Mouse (Mus musculus) liver, postnatal 0 days (tissue): ENCODE data around the gene Golt1a. TPM values are rescaled to one million over a fixed set of nuclear protein-coding genes. Genes with fewer than 3 reads are reported as not detected.

ENCODE experiments used
- ATAC-seq: fragments of 200-750 bp; cut with Nextera tagmentation; 2 replicates; pipeline ENCODE4 v1.8.0; 2017; ENCODE audit warnings: mild to moderate bottlenecking, moderate library complexity
- DNase-seq: peaks from one replicate; pipeline ENCODE4 v3.0.0-alpha.2; 2016
- H3K27ac ChIP-seq: fragments of 300-500 bp; sonication (generic); 2 replicates; pipeline ENCODE4 v1.5.1; 2014; ENCODE audit warnings: antibody characterized with exemption, moderate library complexity, mild to moderate bottlenecking, low read depth
- H3K27me3 ChIP-seq: fragments of 300-500 bp; sonication (generic); 2 replicates; pipeline ENCODE4 v1.6.1; 2014; ENCODE audit warnings: low read length, control low read depth, mixed read lengths; ENCODE audit not compliant: insufficient read depth
- H3K36me3 ChIP-seq: fragments of 300-500 bp; sonication (generic); replicated peaks from 2 replicates; pipeline ENCODE4 v1.6.1; 2014; ENCODE audit warnings: mild to moderate bottlenecking, control low read depth, low read length, moderate library complexity, mixed read lengths; ENCODE audit not compliant: insufficient read depth
- H3K4me1 ChIP-seq: fragments of 300-500 bp; sonication (generic); 2 replicates; pipeline ENCODE4 v1.6.1; 2014; ENCODE audit warnings: antibody characterized with exemption, mild to moderate bottlenecking, control low read depth; ENCODE audit not compliant: insufficient read depth
- H3K4me2 ChIP-seq: fragments of 300-500 bp; sonication (generic); 2 replicates; pipeline ENCODE4 v1.6.1; 2014; ENCODE audit warnings: low read depth, mild to moderate bottlenecking, low read length, moderate library complexity, mixed read lengths
- H3K4me3 ChIP-seq: fragments of 300-500 bp; sonication (generic); 2 replicates; pipeline ENCODE4 v1.5.1; 2014; ENCODE audit warnings: low read depth, low read length
- H3K9ac ChIP-seq: fragments of 300-500 bp; sonication (generic); replicated peaks from 2 replicates; pipeline ENCODE4 v1.6.1; 2014; ENCODE audit warnings: mild to moderate bottlenecking, moderate library complexity
- H3K9me3 ChIP-seq: fragments of 300-500 bp; sonication (generic); 2 replicates; pipeline ENCODE4 v1.6.1; 2016; ENCODE audit warnings: mild to moderate bottlenecking, control low read depth, low read length, mixed read lengths
- CTCF ChIP-seq: sonication (generic); IDR thresholded peaks from 2 replicates; pipeline ENCODE4 v1.5.1; 2016; ENCODE audit warnings: antibody characterized with exemption, low read depth
- EP300 ChIP-seq: IDR thresholded peaks from 2 replicates; pipeline ENCODE4 v1.6.1; 2016; ENCODE audit warnings: antibody characterized with exemption, low read depth, mild to moderate bottlenecking
- WGBS: fragments of 180-500 bp; shearing (Covaris S2); extraction: QIAGEN DNeasy Blood & Tissue Kit; methylation state at CpG from one replicate; pipeline ENCODE4 v1.1.7; 2014; ENCODE audit not compliant: insufficient replicate concordance; 5-methylcytosine and 5-hydroxymethylcytosine counted together
- polyA plus RNA-seq: library from polyadenylated mRNA; unstranded; fragments of >200 nt; fragmentation: Nextera tagmentation; extraction: Ambion mirVana; gene quantifications from 2 replicates; pipeline ENCODE4 v1.2.1, GENCODE M21; 2015

Gene Golt1a
- polyA plus RNA-seq, result 30.8 and 41.9 TPM in 2 replicates

- Histone ChIP-seq H3K9me3 (no peaks in the 10 kb centered on the region), H3K4me2 (peak within 1 kb of the TSS; percentile 58), H3K9ac (no peak within 1 kb of the TSS), H3K27ac (peak within 1 kb of the TSS; percentile 83), H3K27me3 (no peaks in the 10 kb centered on the region), H3K36me3 (0 out of 2 replicates have a peak, but pooled peaks cover 2% of the 10 kb centered on the region), H3K4me3 (peak within 1 kb of the TSS; percentile 11; the same call in 1 of the 2 replicates), H3K4me1 (peaks cover 8% of the 10 kb centered on the region; the same call in 1 of the 2 replicates)
- 58% methylated on average over 14 of the region's 14 CpGs for WGBS
- peak; percentile 74 for DNase-seq
- peak; percentile 91 for ATAC-seq
- TF ChIP-seq EP300 (peak; percentile 31; the same call in 1 of the 2 replicates), CTCF (no peak)
Observed at GRCm38 (mm10) chr1:133309652-133310267, at the start of gene Golt1a. Gene Golt1a, plus strand, starts transcription at chr1:133309800.

GRCm38 (mm10) chr1:133262628-133263027 lies 47.0 kb upstream of the Golt1a start:
- ATAC-seq (no peak), DNase-seq (no peak)
- Histone ChIP-seq H3K4me2 (no peak overlapping the region), H3K27me3 (no peaks in the 10 kb centered on the region), H3K36me3 (no peaks in the 10 kb centered on the region; the same call in 1 of the 2 replicates), H3K4me3 (no peak overlapping the region), H3K4me1 (peaks cover 8% of the 10 kb centered on the region), H3K27ac (no peak overlapping the region), H3K9ac (no peak overlapping the region), H3K9me3 (no peaks in the 10 kb centered on the region)
- TF ChIP-seq EP300, result no peak
- TF ChIP-seq CTCF, result no peak
- 85% methylated on average over 6 of the region's 6 CpGs for WGBS

- DNase-seq (no peak), ATAC-seq (no peak)
- no peaks in the 10 kb centered on the region; the same call in 1 of the 2 replicates for H3K36me3 ChIP-seq
- H3K4me1 ChIP-seq, result peaks cover 8% of the 10 kb centered on the region
- H3K4me3 ChIP-seq, result no peak overlapping the region
- H3K27ac ChIP-seq, result no peak overlapping the region
- 78% methylated on average over 7 of the region's 7 CpGs for WGBS
- TF ChIP-seq EP300, result no peak
- no peak for TF ChIP-seq CTCF
- no peak overlapping the region for H3K4me2 ChIP-seq
- H3K27me3 ChIP-seq, result no peaks in the 10 kb centered on the region
- H3K9ac ChIP-seq, result no peak overlapping the region
- H3K9me3 ChIP-seq, result no peaks in the 10 kb centered on the region
Observed at GRCm38 (mm10) chr1:133263134-133263533, 46.5 kb upstream of the Golt1a start.

GRCm38 (mm10) chr1:133264367-133264766 lies 45.2 kb upstream of the Golt1a start:
- WGBS, result 58% methylated on average over 12 of the region's 12 CpGs

GRCm38 (mm10) chr1:133265114-133265766 lies 44.4 kb upstream of the Golt1a start:
- H3K9ac ChIP-seq, result no peak overlapping the region
- WGBS, result 30% methylated on average over 11 of the region's 11 CpGs

More at GRCm38 (mm10) chr1:133264367-133264766, 45.2 kb upstream of the Golt1a start:
- no peaks in the 10 kb centered on the region for H3K9me3 ChIP-seq
- no peaks in the 10 kb centered on the region for H3K27me3 ChIP-seq
- no peak for TF ChIP-seq CTCF
- TF ChIP-seq EP300, result no peak
- ATAC-seq (no peak), DNase-seq (no peak)
- no peaks in the 10 kb centered on the region; the same call in 1 of the 2 replicates for H3K36me3 ChIP-seq
- peaks cover 8% of the 10 kb centered on the region for H3K4me1 ChIP-seq
- H3K4me2 ChIP-seq, result no peak overlapping the region
- no peak overlapping the region for H3K4me3 ChIP-seq
- no peak overlapping the region for H3K9ac ChIP-seq
- no peak overlapping the region for H3K27ac ChIP-seq

GRCm38 (mm10) chr1:133267094-133267493 lies 42.5 kb upstream of the Golt1a start:
- Histone ChIP-seq H3K36me3 (no peaks in the 10 kb centered on the region; the same call in 1 of the 2 replicates), H3K4me3 (no peak overlapping the region), H3K4me1 (peaks cover 10% of the 10 kb centered on the region), H3K27ac (no peak overlapping the region), H3K4me2 (no peak overlapping the region), H3K9me3 (no peaks in the 10 kb centered on the region), H3K9ac (no peak overlapping the region), H3K27me3 (no peaks in the 10 kb centered on the region)
- no peak for TF ChIP-seq EP300
- no peak for TF ChIP-seq CTCF
- DNase-seq, result no peak
- no peak for ATAC-seq
- 71% methylated on average over 3 of the region's 3 CpGs for WGBS

More at GRCm38 (mm10) chr1:133265114-133265766, 44.4 kb upstream of the Golt1a start:
- DNase-seq (peak; percentile 73), ATAC-seq (peak; percentile 91)
- H3K4me3 ChIP-seq, result no peak overlapping the region
- H3K27me3 ChIP-seq, result no peaks in the 10 kb centered on the region
- peaks cover 8% of the 10 kb centered on the region for H3K4me1 ChIP-seq
- H3K9me3 ChIP-seq, result no peaks in the 10 kb centered on the region
- peak overlapping the region; percentile 69 for H3K27ac ChIP-seq
- H3K4me2 ChIP-seq, result no peak overlapping the region
- TF ChIP-seq CTCF (peak; percentile 54), EP300 (0 out of 2 replicates have a peak, but pooled peaks have one; percentile 11)
- no peaks in the 10 kb centered on the region; the same call in 1 of the 2 replicates for H3K36me3 ChIP-seq
